Mouse (Mus musculus) adipose tissue, adult 10 weeks (tissue): ENCODE measurements around the gene Rgr. TPM values are rescaled to one million over a fixed set of nuclear protein-coding genes. Genes with fewer than 3 reads are reported as not detected.

ENCODE experiments used
- polyA plus RNA-seq: library from polyadenylated mRNA; stranded (reverse); fragments of 350-450 nt; fragmentation: Illumina TruSeq; extraction: RNeasy Lipid Tissue Mini Kit (QIAGEN cat#74804); gene quantifications from one replicate; pipeline ENCODE4 v1.2.3, GENCODE M21; 2014; ENCODE audit warnings: low read depth, low replicate concordance

Rgr gene
- polyA plus RNA-seq: not detected

DNA sequence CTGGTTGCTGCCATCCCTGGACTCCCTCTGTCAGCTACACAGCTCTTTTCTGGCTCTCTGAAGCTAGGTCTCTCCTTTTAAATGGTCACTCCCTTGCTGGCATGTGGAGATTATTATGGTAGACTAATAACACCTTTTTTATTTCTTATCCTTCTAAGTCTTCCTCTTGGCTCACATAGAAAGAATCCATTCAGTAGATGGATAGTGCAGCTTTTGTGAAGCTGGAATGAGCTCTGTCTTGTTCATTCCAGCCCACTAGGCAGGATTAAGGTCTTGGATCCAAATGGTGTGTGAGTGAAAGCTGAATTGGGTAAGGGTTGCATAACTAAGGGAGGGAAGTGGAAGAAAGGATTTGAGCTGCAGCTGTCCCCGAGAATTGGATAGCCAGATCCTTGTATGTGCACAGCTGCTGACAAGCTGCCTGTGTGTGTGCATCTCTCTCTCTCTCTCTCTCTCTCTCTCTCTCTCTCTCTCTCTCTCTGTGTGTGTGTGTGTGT lies at the start of gene Rgr:
Gene Rgr, minus strand, starts transcription at position 51 of the 497 bp plus-strand sequence.

DNA sequence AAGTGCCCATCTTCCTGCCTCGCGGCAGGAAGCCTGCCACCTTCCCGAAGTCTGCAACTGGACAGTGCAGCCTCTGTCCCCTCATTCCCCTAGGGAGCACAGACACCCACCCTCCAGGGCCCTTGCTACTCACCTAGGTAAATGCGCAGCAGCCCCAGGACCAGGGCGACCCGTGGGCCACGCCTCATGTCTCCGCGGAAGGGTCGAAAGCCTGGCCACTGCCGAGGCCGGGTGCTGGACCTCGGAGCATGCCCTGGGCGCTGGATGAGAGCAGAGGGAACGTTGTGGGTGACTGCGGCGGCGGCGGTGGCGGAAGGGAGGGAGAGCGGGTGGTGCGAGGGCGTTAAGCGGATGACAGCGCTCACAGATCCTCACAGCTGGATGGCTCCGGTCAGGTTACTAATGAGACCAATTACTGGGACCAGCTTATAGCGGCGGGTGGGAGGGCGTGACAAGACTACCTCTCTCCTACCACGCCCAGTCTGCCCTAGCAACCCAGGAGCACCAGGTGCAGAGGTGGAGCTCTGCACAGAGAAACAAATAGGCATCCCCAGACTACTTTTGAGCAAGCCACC lies 49.3 kb upstream of the Rgr start, which contains the start of gene Cdhr1:
Gene Cdhr1, minus strand, starts transcription at position 392 of the 575 bp plus-strand sequence.

DNA sequence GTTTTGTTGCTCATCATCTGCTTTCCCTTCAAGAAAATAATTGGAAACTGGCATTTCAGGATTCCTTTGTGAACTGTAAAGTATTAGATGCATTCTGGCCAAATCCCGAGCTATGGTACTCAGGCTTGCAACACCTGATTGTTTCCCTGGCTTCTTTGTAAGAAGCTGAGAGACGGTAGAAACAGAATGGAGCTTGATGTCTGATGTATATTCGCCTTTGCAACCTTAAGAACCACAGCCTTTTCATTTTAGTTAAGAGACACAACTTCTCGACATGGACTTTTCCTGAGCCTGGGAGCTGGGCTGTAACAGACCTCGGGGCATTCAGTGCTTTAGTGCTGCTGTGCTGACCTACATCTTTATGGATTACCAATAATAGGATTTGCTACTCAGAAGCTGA lies 18.9 kb upstream of the Rgr start, which contains the start of gene Lrit2:
Gene Lrit2, plus strand, starts transcription at position 301 of the 400 bp plus-strand sequence.

Other genes starting within 250 kb of the Rgr start
- 29.6 TPM for gene Ccser2, start 80.2 kb downstream of the Rgr start, polyA plus RNA-seq
- not detected for gene Lrit1, start 5.9 kb upstream of the Rgr start, polyA plus RNA-seq
- gene Lrit2, start 19.0 kb upstream of the Rgr start, polyA plus RNA-seq: not detected
- 0.11 TPM for gene Cdhr1, start 49.4 kb upstream of the Rgr start, polyA plus RNA-seq
- 1.5 TPM for gene 2610528A11Rik, start 65.1 kb upstream of the Rgr start, polyA plus RNA-seq
- 239 TPM for gene Ghitm, start 86.3 kb upstream of the Rgr start, polyA plus RNA-seq